Mouse (Mus musculus) neural tube, embryonic 15.5 days (tissue): Measurements from ENCODE around the gene Fam19a4. TPM values are rescaled to one million over a fixed set of nuclear protein-coding genes. Genes with fewer than 3 reads are reported as not detected.
"Not testable (repeated sequence)": the region's sequence is repeated elsewhere in the genome, so short reads cannot be mapped to it uniquely, and the experiment has no call there.

Experiments used
- ATAC-seq: fragments of 200-750 bp; cut with Nextera tagmentation; 2 replicates; pipeline ENCODE4 v1.8.0; 2017; ENCODE audit warnings: mild to moderate bottlenecking, moderate TSS enrichment, moderate library complexity; ENCODE audit not compliant: low FRiP score
- H3K27ac ChIP-seq: fragments of 300-500 bp; sonication (generic); replicated peaks from 2 replicates; pipeline ENCODE4 v1.5.1; 2015; ENCODE audit warnings: mild to moderate bottlenecking, inconsistent platforms
- H3K27me3 ChIP-seq: fragments of 300-500 bp; sonication (generic); replicated peaks from 2 replicates; pipeline ENCODE4 v1.6.1; 2015; ENCODE audit warnings: inconsistent platforms
- H3K36me3 ChIP-seq: fragments of 300-500 bp; sonication (generic); 2 replicates; pipeline ENCODE4 v1.6.1; 2015; ENCODE audit warnings: inconsistent platforms
- H3K4me1 ChIP-seq: fragments of 300-500 bp; sonication (generic); 2 replicates; pipeline ENCODE4 v1.6.1; 2015; ENCODE audit warnings: inconsistent platforms
- H3K4me2 ChIP-seq: fragments of 300-500 bp; sonication (generic); 2 replicates; pipeline ENCODE4 v1.6.1; 2015; ENCODE audit warnings: inconsistent platforms, mild to moderate bottlenecking, moderate library complexity
- H3K4me3 ChIP-seq: fragments of 300-500 bp; sonication (generic); replicated peaks from 2 replicates; pipeline ENCODE4 v1.5.1; 2015; ENCODE audit warnings: mild to moderate bottlenecking, inconsistent platforms
- H3K9ac ChIP-seq: fragments of 300-500 bp; sonication (generic); replicated peaks from 2 replicates; pipeline ENCODE4 v1.6.1; 2015; ENCODE audit warnings: mild to moderate bottlenecking, inconsistent platforms
- H3K9me3 ChIP-seq: fragments of 300-500 bp; sonication (generic); replicated peaks from 2 replicates; pipeline ENCODE4 v1.6.1; 2016; ENCODE audit warnings: inconsistent platforms
- WGBS: fragments of 180-500 bp; shearing (Covaris S2); methylation state at CpG from one replicate; pipeline ENCODE4 v1.1.7; 2015; ENCODE audit warnings: mixed read lengths; 5-methylcytosine and 5-hydroxymethylcytosine counted together
- polyA plus RNA-seq: library from polyadenylated mRNA; unstranded; fragments of >200 nt; fragmentation: Nextera tagmentation; extraction: Ambion mirVana; gene quantifications from 2 replicates; pipeline ENCODE4 v1.2.1, GENCODE M21; 2015

Fam19a4 gene
- polyA plus RNA-seq, 1 experiment from 2014 or later: 4.0 TPM

DNA sequence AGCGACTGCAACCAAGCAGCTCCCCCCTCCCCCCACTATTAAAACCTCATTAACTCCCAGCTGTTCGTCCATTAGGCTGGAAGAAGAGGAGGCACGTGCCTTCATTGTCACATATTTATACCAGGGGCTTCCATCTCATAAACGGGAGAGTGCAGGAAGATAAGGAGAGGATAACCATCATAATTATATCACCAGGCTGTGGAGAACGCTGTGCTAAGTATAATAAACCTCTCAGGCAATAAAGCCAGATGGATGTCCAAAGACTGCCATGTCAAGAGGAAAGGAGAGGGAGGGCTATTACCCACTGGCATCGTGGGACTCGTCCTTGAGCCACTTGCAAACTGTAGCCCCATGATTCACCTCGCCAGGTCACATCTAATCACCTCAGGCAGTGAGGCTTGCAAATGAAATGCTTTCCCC lies 151.1 kb downstream of the Fam19a4 start:
- no peak overlapping the region for H3K4me3 ChIP-seq
- peaks cover 12% of the 10 kb centered on the region for H3K4me1 ChIP-seq
- peak; percentile 79 for ATAC-seq
- no peaks in the 10 kb centered on the region for H3K27me3 ChIP-seq
- no peak overlapping the region for H3K27ac ChIP-seq
- H3K4me2 ChIP-seq: peak overlapping the region; percentile 33
- no peaks in the 10 kb centered on the region for H3K36me3 ChIP-seq
- 9% methylated on average over 8 of the region's 8 CpGs for WGBS
- no peak overlapping the region for H3K9ac ChIP-seq
- H3K9me3 ChIP-seq: no peaks in the 10 kb centered on the region

DNA sequence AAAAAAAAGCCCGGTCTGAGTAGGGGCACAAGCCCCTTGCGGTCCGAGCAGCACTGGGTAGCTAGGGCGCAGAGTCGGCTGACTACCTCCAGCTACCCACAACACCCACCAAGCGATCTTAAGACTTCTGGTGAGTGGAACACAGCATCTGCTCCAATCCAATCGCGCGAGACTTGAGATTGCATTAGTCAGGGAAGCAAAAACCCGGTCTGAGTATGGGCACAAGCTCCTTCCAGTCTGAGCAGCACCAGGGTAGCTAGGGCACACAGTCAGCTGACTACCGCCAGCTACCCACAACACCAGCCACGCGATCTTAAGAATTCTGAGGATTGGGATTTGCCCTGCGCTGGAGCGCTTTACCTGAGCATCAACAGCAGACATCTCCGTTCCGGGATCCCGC lies 183.1 kb downstream of the Fam19a4 start:
- not testable (repeated sequence) for H3K9ac ChIP-seq, H3K27ac ChIP-seq, H3K9me3 ChIP-seq, H3K36me3 ChIP-seq, H3K27me3 ChIP-seq, ATAC-seq, H3K4me2 ChIP-seq, H3K4me1 ChIP-seq, H3K4me3 ChIP-seq
- 92% methylated on average over 18 of the region's 18 CpGs for WGBS

DNA sequence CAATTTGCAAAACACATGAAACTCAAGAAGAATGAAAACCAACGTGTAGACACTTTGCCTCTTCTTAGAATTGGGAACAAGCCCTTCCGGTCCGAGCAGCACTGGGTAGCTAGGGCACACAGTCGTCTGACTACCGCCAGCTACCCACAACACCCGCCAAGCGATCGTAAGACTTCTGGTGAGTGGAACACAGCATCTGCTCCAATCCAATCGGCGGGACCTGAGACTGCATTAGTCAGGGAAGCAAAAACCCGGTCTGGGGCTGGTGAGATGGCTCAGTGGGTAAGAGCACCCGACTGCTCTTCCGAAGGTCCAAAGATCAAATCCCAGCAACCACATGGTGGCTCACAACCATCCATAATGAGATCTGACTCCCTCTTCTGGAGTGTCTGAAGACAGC lies 183.6 kb downstream of the Fam19a4 start:
- H3K36me3 ChIP-seq, H3K27ac ChIP-seq, H3K4me3 ChIP-seq, H3K9me3 ChIP-seq, ATAC-seq, H3K4me2 ChIP-seq, H3K9ac ChIP-seq, H3K27me3 ChIP-seq, H3K4me1 ChIP-seq: not testable (repeated sequence)
- WGBS: 95% methylated on average over 13 of the region's 13 CpGs

DNA sequence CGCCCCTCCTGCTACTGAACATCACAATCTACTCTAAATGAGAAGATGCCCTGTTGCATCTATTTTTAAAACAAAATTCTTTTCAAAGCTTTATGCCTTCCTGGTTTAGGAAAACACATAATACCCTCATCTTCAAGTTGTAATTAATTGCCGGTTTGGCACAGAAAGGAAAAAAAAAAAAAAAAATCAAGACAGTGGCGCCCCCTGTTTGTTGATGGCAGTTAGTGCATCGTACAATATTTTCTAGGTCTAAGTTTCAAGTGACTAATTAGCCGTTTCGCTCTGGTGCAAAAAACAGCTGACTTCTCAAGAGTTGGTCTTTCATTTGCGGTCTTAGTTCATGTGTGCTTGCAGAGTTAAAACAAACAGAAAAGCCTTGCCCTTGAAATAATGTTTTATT lies 207.1 kb downstream of the Fam19a4 start:
- H3K4me3 ChIP-seq: no peak overlapping the region
- no peak for ATAC-seq
- H3K27me3 ChIP-seq: no peaks in the 10 kb centered on the region

DNA sequence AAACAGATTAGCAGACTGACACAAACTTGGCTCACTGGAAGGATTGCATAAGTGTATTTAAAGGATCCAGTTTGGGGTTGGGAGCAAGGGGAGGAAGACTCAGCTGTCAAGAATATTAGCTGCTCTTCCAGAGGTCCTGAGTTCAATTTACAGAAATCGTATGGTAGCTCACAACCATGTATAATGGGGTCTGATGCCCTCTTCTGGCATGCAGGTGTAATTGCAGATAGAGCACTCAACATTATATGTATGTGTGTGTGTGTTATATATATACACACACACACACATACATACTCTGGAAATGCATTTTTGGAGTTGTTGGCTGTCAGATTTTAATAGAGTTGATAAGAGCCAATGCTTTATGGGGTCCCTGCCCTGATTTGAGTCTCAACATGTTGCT lies 216.3 kb downstream of the Fam19a4 start:
- Histone ChIP-seq H3K36me3 (no peaks in the 10 kb centered on the region), H3K4me3 (no peak overlapping the region), H3K27me3 (no peaks in the 10 kb centered on the region), H3K4me2 (no peak overlapping the region), H3K4me1 (peaks cover 9% of the 10 kb centered on the region; the same call in 1 of the 2 replicates), H3K27ac (no peak overlapping the region), H3K9me3 (no peaks in the 10 kb centered on the region), H3K9ac (no peak overlapping the region)
- 41% methylated on average over 1 of the region's 1 CpGs for WGBS
- no peak for ATAC-seq

More for the DNA sequence above, 207.1 kb downstream of the Fam19a4 start:
- no peak overlapping the region for H3K9ac ChIP-seq
- H3K4me1 ChIP-seq: no peaks in the 10 kb centered on the region
- H3K9me3 ChIP-seq: no peaks in the 10 kb centered on the region
- WGBS: 76% methylated on average over 7 of the region's 7 CpGs
- H3K27ac ChIP-seq: no peak overlapping the region
- H3K36me3 ChIP-seq: no peaks in the 10 kb centered on the region
- no peak overlapping the region for H3K4me2 ChIP-seq

DNA sequence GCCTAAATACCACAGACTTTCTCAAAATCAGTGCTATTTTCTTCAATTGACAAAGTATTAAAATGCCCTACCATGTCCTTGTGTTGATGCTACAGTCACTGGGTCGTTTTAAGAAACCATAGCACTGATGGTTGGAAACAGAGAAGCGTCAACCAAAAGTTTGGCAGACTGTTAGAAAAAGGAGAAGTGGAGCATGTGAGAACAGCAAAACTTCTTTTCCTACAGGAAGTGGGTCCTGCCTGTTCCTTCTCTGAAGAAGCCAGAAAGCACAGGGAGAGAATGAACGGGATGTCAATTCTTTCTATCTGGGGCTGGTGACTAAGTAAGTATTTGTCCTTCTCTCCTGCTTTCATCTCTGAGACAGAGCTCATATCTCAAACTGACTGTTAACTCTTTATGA lies 219.6 kb downstream of the Fam19a4 start:
- 73% methylated on average over 3 of the region's 3 CpGs for WGBS

DNA sequence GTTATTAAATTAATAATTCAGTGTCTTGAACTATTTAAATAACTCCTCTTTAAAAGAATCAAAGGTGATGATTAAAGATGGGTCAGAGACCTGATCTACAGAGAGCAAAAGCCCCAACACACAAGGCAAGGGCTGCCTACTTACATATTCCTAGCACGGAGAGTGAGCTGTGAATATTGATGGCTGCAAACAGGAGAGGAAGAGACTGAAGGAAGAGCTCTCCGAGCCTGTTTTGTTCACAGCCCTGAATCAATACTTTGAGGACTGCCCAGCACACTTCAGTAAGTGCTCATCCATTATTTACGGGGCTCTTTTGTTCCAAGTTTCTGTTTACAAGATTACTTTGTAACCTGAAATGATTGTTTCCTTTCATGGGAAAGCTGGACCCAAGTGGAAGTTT lies 233.6 kb downstream of the Fam19a4 start:
- WGBS: 20% methylated on average over 3 of the region's 3 CpGs
- Histone ChIP-seq H3K4me1 (no peaks in the 10 kb centered on the region), H3K36me3 (no peaks in the 10 kb centered on the region), H3K4me3 (no peak overlapping the region), H3K9ac (no peak overlapping the region), H3K27ac (no peak overlapping the region), H3K4me2 (no peak overlapping the region), H3K27me3 (no peaks in the 10 kb centered on the region), H3K9me3 (no peaks in the 10 kb centered on the region)
- ATAC-seq: no peak

More for the DNA sequence above, 219.6 kb downstream of the Fam19a4 start:
- no peak for ATAC-seq
- no peaks in the 10 kb centered on the region for H3K27me3 ChIP-seq
- peaks cover 9% of the 10 kb centered on the region; the same call in 1 of the 2 replicates for H3K4me1 ChIP-seq
- no peak overlapping the region for H3K4me3 ChIP-seq
- no peak overlapping the region for H3K27ac ChIP-seq
- H3K9me3 ChIP-seq: 0 out of 2 replicates have a peak, but pooled peaks cover 3% of the 10 kb centered on the region
- no peaks in the 10 kb centered on the region for H3K36me3 ChIP-seq
- H3K9ac ChIP-seq: no peak overlapping the region
- no peak overlapping the region for H3K4me2 ChIP-seq

DNA sequence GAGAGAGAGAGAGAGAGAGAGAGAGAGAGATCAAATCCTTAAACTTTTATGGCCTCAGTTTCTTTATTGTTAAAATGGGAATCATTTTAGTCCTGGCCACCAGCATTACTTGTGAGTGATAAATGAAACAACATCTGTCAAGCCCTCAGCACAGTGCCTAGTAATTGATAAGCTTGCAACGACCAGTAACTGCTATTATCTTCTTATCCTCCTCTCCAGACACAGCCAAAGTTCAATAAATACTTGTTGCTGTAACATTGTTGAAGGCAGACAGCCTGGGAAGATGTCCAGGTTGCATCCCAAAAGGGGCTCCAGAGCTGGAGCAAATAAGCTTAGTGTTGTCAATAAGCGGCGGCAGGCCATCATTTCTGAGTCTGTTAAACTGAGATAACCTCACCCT lies 257.2 kb downstream of the Fam19a4 start:
- 70% methylated on average over 3 of the region's 3 CpGs for WGBS
- H3K36me3 ChIP-seq: no peaks in the 10 kb centered on the region
- no peaks in the 10 kb centered on the region for H3K9me3 ChIP-seq
- H3K4me2 ChIP-seq: no peak overlapping the region
- H3K4me1 ChIP-seq: no peaks in the 10 kb centered on the region
- H3K4me3 ChIP-seq: no peak overlapping the region
- ATAC-seq: no peak
- H3K27ac ChIP-seq: no peak overlapping the region
- no peaks in the 10 kb centered on the region for H3K27me3 ChIP-seq
- H3K9ac ChIP-seq: no peak overlapping the region

DNA sequence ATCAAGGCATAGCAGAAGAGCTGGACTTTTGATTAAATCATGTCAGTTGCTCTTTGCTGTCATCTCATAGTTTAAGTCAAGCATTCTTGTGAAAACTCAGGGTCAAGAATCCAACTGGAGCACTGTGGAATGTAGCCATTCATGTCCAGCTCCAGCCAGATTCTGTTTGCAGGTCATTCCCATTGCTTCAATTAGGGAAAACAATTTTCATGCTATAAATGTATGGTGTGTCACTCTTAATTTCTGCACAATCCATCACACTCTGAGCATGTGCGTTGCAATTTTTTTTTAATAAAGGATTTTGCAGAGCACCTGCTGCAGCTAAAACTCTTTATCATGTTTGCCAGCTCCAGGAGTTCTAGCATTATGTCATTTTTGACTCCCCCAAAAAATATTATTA lies 261.5 kb downstream of the Fam19a4 start:
- WGBS: 86% methylated on average over 1 of the region's 1 CpGs

DNA sequence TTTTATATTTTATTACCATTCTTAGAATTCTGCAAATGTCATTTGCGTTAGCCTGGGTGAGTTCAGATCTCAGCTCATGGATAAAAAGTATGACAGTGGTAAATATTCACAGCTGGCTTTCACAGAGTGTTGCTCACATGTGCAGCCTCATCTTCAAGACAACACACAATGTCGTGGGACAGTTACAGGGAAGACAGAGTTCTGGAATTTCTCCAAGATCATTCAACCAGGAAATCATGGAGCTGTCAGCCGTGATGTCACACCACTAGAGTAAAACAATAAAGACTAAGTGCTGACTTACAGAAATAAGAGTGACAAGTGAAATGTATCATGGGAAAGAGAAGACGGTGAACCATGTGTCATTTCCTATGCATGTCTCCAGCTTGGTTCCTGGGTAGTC lies 262.8 kb downstream of the Fam19a4 start:
- H3K27me3 ChIP-seq: no peaks in the 10 kb centered on the region
- no peak overlapping the region for H3K9ac ChIP-seq
- ATAC-seq: no peak
- no peaks in the 10 kb centered on the region for H3K36me3 ChIP-seq
- no peaks in the 10 kb centered on the region for H3K4me1 ChIP-seq
- H3K4me3 ChIP-seq: no peak overlapping the region
- WGBS: 79% methylated on average over 4 of the region's 4 CpGs
- H3K27ac ChIP-seq: no peak overlapping the region
- no peak overlapping the region for H3K4me2 ChIP-seq
- no peaks in the 10 kb centered on the region for H3K9me3 ChIP-seq

More for the DNA sequence above, 261.5 kb downstream of the Fam19a4 start:
- Histone ChIP-seq H3K4me2 (no peak overlapping the region), H3K27ac (no peak overlapping the region), H3K9me3 (no peaks in the 10 kb centered on the region), H3K36me3 (no peaks in the 10 kb centered on the region), H3K9ac (no peak overlapping the region), H3K4me1 (no peaks in the 10 kb centered on the region), H3K4me3 (no peak overlapping the region), H3K27me3 (no peaks in the 10 kb centered on the region)
- ATAC-seq: no peak

Other genes with a start within 250 kb of the Fam19a4 start
- 13.3 and 13.5 TPM in 2 replicates for gene Eogt, start 88.8 kb upstream of the Fam19a4 start, polyA plus RNA-seq
- gene Tmf1, start 118.7 kb upstream of the Fam19a4 start, polyA plus RNA-seq: 37.5 and 37.8 TPM in 2 replicates
- gene Uba3, start 145.2 kb upstream of the Fam19a4 start, polyA plus RNA-seq: 82.6 and 84.8 TPM in 2 replicates
- gene Arl6ip5, start 150.3 kb upstream of the Fam19a4 start, polyA plus RNA-seq: 137 and 143 TPM in 2 replicates
- gene Lmod3, start 192.3 kb upstream of the Fam19a4 start, polyA plus RNA-seq: 0.61 and 0.63 TPM in 2 replicates